Mouse (Mus musculus): Measurements from ENCODE around the gene Asap2.

The Asap2 gene

GRCm38 (mm10) chr12:21209273-21209672 is 219.0 kb downstream of the Asap2 start:
- peak; percentile 44 for DNase-seq (ENCODE audit: low read depth, low spot score)

DNA sequence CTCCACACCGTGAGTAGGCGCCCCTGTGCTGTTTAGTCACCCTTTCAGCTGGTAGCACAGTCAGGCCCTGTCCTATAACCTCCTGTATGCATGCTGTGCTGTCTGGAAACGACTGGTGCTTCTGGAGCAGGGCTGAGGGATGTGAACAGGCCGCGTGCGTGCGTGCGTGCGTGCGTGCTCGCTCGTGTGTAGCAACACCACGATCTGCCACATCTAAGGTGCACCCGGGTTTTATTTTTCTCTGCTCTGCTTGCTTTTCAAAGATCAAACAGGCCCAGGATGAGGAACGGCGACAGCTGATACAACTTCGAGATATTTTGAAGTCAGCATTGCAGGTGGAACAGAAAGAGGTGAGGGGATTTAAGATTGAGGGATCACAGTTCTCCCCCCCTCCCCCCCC is 222.6 kb downstream of the Asap2 start:
- no peak for DNase-seq (ENCODE audit: low read depth, low spot score)

- DNase-seq (ENCODE audit: low read depth, low spot score): no peak
Observed at GRCm38 (mm10) chr12:21214551-21215165, 224.4 kb downstream of the Asap2 start.

DNA sequence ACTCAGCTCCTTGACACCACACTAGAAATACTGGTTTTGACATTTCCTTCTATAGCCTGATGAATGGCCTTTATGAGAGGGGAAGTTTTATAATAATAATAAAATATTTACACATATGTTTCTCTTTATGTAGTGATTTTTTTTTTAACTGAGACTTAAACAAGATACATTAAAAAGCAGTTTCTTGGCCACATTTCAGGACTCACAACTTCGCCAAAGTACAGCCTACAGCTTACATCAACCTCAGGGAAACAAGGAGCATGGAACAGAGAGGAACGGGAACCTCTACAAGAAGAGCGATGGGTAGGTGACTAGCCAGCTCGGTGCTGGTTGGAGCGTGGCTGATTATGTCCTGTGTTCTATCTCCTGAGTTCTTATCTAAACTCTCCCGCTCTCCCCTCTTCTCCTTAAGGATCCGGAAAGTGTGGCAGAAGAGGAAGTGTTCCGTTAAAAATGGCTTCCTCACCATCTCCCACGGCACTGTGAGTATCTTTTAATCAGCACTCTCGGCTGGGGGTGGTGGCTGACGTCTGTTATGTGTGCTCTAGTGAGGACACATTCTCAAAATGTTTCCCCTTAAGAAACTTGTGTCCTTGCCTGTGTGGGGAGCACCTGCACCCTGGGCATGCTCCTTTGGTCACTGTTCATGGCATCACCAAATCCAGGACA is 227.7 kb downstream of the Asap2 start:
- peak; percentile 33 for DNase-seq (ENCODE audit: low read depth, low spot score)

DNA sequence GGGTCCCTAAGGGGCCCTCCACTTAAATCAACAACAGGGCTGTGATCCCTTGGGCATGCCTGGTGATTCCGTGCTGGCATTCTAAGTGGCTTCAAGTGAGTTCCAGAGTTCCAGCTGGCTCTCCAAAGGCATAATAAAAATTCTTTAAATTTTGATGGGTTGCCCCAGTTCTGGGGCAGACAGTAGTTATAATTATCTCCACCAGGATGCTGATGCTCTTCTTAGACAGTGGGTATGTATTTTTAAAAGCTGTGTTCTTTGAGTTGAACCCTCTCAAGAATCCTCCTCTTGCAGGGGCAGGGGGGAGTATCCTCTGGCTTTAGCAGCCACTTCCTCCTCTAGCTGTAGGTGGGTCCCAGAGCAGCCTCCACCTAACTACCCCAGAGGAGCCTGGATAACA is 230.3 kb downstream of the Asap2 start:
- peak; percentile 40 for DNase-seq (ENCODE audit: low read depth, low spot score)

DNA sequence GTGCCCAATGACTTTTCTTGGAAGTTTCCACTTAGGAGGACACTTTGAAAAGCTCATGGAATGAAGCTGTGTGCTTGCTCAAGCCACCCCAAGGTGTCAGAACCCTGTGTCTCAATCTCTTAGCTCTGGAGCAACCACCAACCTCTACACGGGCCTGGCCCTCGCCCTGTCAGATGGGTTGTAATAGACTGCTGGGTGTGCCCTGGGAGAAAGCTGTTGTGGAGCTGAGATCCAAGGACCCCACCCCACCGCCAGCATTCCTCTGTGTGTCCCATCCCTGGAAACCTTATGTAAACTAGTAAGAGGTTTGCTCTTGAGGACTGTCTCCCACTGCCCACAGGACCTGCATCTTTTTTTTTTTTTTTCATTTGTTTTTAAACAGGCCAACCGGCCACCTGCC is 233.7 kb downstream of the Asap2 start:
- no peak for DNase-seq (ENCODE audit: low read depth, low spot score)

DNA sequence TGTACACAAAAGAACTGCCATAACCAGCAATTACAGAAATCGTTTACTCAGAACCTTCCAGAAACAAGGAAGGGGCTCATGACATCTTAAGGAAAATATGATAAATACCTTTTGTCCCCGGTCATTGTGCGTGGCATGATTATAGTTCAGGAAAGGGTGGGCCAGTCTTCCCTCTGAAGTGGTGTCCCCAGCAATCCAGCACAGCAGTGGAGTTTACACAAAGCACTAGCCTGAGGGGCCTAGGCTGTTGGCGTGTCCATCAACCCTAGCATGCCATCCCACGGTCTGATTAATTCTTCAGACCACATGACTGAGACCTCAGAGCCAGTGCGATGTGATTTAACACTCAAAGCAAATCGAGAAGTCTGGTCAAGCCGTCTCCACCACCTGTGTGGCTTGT is 235.1 kb downstream of the Asap2 start:
- DNase-seq (ENCODE audit: low read depth, low spot score): no peak

DNA sequence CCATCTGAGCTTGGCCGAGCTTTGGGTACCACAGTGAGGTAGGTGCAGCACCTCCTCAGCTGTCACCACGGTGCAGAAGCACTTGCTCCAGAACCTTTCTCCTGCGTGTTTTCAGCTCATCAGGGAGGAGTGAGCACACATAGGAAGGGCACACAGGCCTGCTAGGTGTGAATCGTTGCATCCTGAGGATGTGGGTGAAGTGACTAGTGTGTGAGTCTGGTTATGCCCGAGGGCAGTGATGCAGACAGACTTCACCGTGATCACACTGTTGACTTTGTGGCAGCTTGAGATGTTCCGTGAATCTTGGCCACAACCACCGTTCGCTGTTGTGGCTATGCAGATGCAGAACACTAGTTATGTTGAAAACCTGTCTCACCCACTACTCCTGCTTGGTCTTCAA is 236.1 kb downstream of the Asap2 start:
- DNase-seq (ENCODE audit: low read depth, low spot score): no peak

GRCm38 (mm10) chr12:21227076-21227980 is 237.1 kb downstream of the Asap2 start:
- DNase-seq (ENCODE audit: low read depth, low spot score): peak; percentile 73

DNA sequence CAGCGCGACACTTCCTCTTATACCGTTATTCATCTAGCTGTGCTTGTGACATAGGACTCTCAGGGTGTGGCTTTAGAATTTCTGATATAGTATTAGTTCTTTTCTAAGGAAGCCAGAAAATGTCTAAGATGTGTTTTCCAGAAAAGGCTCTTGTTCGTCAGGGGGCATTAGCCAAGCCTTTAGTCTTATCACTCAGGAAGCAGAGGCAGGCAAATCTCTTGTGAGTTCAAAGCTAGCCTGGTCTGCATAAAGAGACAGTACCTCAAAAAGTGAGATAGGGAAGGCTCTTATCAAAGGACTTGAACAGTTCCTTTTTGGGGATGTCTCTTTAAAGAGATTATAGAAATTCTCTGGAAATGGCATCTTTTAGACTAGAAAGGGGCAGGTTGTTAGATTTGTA is 238.4 kb downstream of the Asap2 start:
- no peak for DNase-seq (ENCODE audit: low read depth, low spot score)

DNA sequence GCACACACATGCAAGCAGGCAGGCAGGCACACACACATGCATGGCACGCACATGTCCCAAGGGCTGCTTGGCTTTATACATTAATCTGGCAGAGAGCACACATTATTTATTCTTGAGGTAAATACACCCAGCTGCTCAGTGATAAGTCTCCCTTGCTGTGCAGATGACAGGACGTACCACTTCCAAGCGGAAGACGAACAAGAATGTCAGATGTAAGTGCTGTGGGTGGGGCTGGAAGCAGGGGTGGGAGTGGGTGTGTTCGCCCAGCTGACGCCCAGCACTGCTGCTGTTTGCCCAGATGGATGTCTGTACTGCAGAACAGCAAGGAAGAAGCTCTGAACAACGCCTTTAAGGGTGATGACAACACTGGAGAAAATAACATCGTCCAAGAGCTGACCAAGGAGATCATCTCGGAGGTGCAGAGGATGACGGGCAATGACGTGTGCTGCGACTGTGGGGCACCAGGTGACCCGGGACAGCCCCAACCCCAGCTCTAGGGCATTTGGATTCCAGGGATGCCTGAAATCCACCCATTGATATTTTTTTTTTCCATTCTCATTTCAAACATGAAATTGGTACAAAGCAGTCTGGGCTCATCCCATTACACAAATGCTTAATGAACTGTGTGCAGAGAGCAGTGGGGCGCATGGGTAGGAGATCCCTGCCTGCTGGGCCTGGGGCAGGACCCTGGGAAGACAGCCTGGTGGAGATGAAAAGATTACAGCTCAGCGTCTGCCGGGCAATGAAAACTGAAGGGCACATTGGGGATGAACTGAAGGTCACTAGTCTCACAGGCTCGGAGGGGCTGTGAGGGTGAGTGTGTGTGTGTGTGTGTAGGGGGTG is 239.0 kb downstream of the Asap2 start:
- DNase-seq (ENCODE audit: low read depth, low spot score): peak; percentile 58

GRCm38 (mm10) chr12:21233727-21234126 is 243.5 kb downstream of the Asap2 start:
- DNase-seq (ENCODE audit: low read depth, low spot score): no peak

- no peak for DNase-seq (ENCODE audit: low read depth, low spot score)
Observed at GRCm38 (mm10) chr12:21234560-21234959, 244.3 kb downstream of the Asap2 start.

DNA sequence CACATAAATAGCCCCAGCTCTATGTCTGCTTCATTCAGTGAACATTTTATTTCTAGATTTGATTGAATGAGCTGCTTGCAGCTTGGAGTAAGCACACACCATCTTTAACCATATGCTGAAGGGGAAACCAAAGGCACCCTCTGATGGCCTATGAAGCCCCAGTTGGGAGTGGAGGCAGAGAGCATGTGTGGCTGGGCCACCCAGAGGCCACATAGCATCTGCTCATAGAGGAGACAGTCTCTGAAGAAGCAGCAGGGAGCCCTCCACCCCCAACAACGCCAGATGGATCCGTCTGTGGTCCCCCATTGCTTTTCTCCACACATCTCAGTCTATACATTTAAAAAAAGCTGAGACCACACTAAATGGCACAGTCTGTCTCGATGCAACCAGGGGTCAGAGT is 251.7 kb downstream of the Asap2 start:
- DNase-seq (ENCODE audit: low read depth, low spot score): no peak

DNA sequence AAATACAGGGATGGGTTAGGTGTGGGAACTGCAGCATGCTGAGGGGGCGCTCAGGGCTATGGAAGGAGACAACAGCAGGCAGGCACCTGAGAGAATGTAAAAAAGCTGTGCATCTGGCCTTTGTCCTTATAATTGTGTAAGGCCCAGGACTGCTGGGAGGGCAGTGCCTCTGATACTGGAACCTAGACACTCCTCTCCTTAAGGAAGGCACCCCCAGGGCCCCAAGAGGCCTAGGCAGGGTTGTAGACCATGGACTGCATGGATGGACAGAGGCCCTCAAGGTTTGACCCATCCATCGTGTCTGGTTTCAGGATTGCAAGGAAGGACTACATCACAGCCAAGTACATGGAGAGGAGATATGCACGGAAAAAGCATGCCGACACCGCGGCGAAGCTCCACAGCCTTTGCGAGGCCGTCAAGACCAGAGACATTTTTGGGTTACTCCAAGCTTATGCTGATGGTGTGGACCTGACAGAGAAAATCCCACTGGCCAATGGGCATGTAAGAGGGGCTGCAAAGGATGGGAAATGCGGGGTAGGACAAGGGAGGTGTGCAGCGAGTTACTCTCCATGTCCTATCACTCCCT is 254.2 kb downstream of the Asap2 start:
- DNase-seq (ENCODE audit: low read depth, low spot score): no peak

DNA sequence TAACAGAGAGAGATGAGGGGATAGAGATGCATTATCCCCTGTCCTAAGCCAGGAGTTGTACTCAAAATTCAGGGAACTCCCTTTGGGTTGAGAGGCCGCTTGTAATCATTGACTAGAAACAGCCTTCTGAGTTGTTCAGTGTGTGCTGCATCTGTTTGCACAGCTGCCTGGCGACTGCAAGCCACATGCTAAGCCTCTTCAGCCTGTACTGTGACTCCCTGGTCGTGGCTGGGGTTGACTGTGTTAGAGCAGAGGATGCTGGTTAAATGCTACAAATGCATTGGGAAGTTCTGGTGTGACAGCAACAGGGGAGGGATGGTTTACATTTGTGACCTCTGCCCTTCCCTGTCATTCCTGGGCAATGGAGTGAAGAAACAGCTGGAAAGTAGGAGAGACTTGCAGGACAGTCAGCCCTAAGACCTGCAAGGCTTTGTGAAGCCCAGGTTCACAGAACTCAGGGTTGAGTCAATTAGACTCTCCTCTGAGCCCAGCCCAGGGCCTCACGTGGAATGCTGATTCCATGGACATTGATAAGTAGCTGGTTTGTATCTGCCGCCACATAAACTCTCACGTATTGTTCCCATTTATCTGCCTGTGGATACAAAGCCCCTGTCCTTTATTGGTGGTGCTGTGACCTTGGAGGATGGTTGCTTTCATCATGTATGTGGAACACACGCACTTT is 257.6 kb downstream of the Asap2 start:
- no peak for DNase-seq (ENCODE audit: low read depth, low spot score)

- peak; percentile 54 for DNase-seq (ENCODE audit: low read depth, low spot score)
Observed at GRCm38 (mm10) chr12:21260494-21261256, 270.4 kb downstream of the Asap2 start.

- DNase-seq (ENCODE audit: low read depth, low spot score): no peak
Observed at GRCm38 (mm10) chr12:21261521-21261920, 271.3 kb downstream of the Asap2 start.

DNA sequence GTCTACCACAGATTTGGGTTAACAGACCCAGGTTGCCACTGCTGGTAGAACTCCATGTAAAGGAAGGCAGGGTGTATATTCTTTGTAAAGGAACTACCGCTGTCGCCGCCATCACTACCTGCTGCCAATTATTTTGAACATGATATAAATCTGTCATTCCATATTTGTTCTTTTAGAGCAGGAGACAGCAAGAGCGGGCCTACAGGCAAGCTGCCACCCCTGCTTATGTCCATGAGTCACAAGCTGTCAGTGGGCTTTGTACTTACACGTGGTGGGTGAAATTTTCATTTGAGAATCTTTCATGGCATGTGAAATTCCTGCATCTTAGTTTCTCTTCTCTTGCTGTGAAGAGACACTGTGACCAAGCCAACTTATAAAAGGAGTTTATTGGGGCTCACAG is 273.0 kb downstream of the Asap2 start:
- DNase-seq (ENCODE audit: low read depth, low spot score): peak; percentile 70

- no peak for DNase-seq (ENCODE audit: low read depth, low spot score)
Observed at GRCm38 (mm10) chr12:21264241-21264640, 274.0 kb downstream of the Asap2 start.

Data from brain, adult 2 months (tissue).